Mouse (Mus musculus) liver, postnatal 0 days (tissue): ENCODE measurements around the gene Ptpn22. TPM values are rescaled to one million over a fixed set of nuclear protein-coding genes. Genes with fewer than 3 reads are reported as not detected.
A peak's percentile ranks its signal among the peaks of the same experiment; 100 is the strongest.
"Not testable (repeated sequence)": the region's sequence is repeated elsewhere in the genome, so short reads cannot be mapped to it uniquely, and the experiment has no call there.

Experiments used
- ATAC-seq: fragments of 200-750 bp; cut with Nextera tagmentation; 2 replicates; pipeline ENCODE4 v1.8.0; 2017; ENCODE audit warnings: mild to moderate bottlenecking, moderate library complexity
- DNase-seq: peaks from one replicate; pipeline ENCODE4 v3.0.0-alpha.2; 2016
- H3K27ac ChIP-seq: fragments of 300-500 bp; sonication (generic); 2 replicates; pipeline ENCODE4 v1.5.1; 2014; ENCODE audit warnings: antibody characterized with exemption, moderate library complexity, mild to moderate bottlenecking, low read depth
- H3K27me3 ChIP-seq: fragments of 300-500 bp; sonication (generic); 2 replicates; pipeline ENCODE4 v1.6.1; 2014; ENCODE audit warnings: low read length, control low read depth, mixed read lengths; ENCODE audit not compliant: insufficient read depth
- H3K36me3 ChIP-seq: fragments of 300-500 bp; sonication (generic); replicated peaks from 2 replicates; pipeline ENCODE4 v1.6.1; 2014; ENCODE audit warnings: mild to moderate bottlenecking, control low read depth, low read length, moderate library complexity, mixed read lengths; ENCODE audit not compliant: insufficient read depth
- H3K4me1 ChIP-seq: fragments of 300-500 bp; sonication (generic); 2 replicates; pipeline ENCODE4 v1.6.1; 2014; ENCODE audit warnings: antibody characterized with exemption, mild to moderate bottlenecking, control low read depth; ENCODE audit not compliant: insufficient read depth
- H3K4me2 ChIP-seq: fragments of 300-500 bp; sonication (generic); 2 replicates; pipeline ENCODE4 v1.6.1; 2014; ENCODE audit warnings: low read depth, mild to moderate bottlenecking, low read length, moderate library complexity, mixed read lengths
- H3K4me3 ChIP-seq: fragments of 300-500 bp; sonication (generic); 2 replicates; pipeline ENCODE4 v1.5.1; 2014; ENCODE audit warnings: low read depth, low read length
- H3K9ac ChIP-seq: fragments of 300-500 bp; sonication (generic); replicated peaks from 2 replicates; pipeline ENCODE4 v1.6.1; 2014; ENCODE audit warnings: mild to moderate bottlenecking, moderate library complexity
- H3K9me3 ChIP-seq: fragments of 300-500 bp; sonication (generic); 2 replicates; pipeline ENCODE4 v1.6.1; 2016; ENCODE audit warnings: mild to moderate bottlenecking, control low read depth, low read length, mixed read lengths
- CTCF ChIP-seq: sonication (generic); IDR thresholded peaks from 2 replicates; pipeline ENCODE4 v1.5.1; 2016; ENCODE audit warnings: antibody characterized with exemption, low read depth
- EP300 ChIP-seq: IDR thresholded peaks from 2 replicates; pipeline ENCODE4 v1.6.1; 2016; ENCODE audit warnings: antibody characterized with exemption, low read depth, mild to moderate bottlenecking
- WGBS: fragments of 180-500 bp; shearing (Covaris S2); extraction: QIAGEN DNeasy Blood & Tissue Kit; methylation state at CpG from one replicate; pipeline ENCODE4 v1.1.7; 2014; ENCODE audit not compliant: insufficient replicate concordance; 5-methylcytosine and 5-hydroxymethylcytosine counted together
- polyA plus RNA-seq: library from polyadenylated mRNA; unstranded; fragments of >200 nt; fragmentation: Nextera tagmentation; extraction: Ambion mirVana; gene quantifications from 2 replicates; pipeline ENCODE4 v1.2.1, GENCODE M21; 2015

Gene Ptpn22
- polyA plus RNA-seq, result 3.0 and 3.6 TPM in 2 replicates

DNA sequence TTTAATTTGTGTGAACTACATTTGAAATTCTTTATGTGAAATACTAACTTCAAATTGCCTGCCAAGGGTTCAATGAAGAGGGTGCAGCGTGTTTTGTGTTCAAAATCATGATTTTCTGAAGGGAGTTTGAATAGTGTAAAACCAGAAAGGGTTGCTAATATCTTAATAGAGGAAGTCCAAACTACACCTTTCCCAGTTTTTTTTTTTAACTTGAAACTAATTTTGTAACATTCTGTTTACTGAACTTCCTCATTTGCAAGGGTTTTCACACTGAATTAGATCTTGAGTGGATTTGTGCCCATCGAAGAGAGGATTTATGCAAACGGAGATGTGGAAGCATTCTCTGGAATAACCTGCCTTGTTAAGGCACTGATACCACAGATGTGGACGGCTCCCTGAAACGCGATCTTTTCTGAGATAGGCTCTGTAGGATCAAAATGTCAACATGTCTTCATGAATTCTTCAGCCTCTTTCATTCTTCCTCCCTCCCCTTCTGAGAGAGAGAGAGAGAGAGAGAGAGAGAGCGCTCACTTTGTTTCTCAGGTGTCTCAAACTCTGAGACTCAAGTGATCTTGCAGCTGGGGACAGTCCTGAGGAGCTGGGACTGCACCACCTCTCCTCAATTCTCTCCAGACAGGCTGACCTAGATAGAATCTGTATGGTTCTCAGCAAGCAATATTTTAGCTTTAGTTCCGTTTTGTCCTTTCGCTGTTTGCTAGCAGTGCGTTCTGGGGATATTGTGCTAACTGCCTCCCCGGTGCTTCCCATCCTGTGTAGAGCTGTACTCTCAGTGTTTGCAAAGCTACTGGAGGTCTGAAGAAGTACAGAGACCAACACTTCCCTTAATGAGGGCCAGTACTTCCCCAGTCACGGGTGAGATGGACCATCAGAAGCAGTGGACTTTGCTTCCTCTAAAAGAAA lies at the start of gene Ptpn22:
TSS of gene Ptpn22 (plus strand) at position 915 of the 921 bp plus-strand sequence.
- H3K9ac ChIP-seq, result peak within 1 kb of the TSS; percentile 1; the same call in 1 of the 2 replicates
- H3K4me1 ChIP-seq, result no peaks in the 10 kb centered on the region
- peak; percentile 26 for DNase-seq
- H3K9me3 ChIP-seq, result no peaks in the 10 kb centered on the region
- no peaks in the 10 kb centered on the region for H3K36me3 ChIP-seq
- TF ChIP-seq EP300 (no peak), CTCF (no peak)
- 28% methylated on average over 12 of the region's 12 CpGs for WGBS
- H3K27me3 ChIP-seq, result no peaks in the 10 kb centered on the region
- peak within 1 kb of the TSS; percentile 25 for H3K4me3 ChIP-seq
- H3K4me2 ChIP-seq, result peak within 1 kb of the TSS; percentile 58
- ATAC-seq, result peak; percentile 78
- peak within 1 kb of the TSS; percentile 91 for H3K27ac ChIP-seq

GRCm38 (mm10) chr3:103809799-103810150 lies 49.8 kb upstream of the Ptpn22 start:
- Histone ChIP-seq H3K27me3 (no peaks in the 10 kb centered on the region), H3K36me3 (peaks cover 43% of the 10 kb centered on the region), H3K4me2 (peak overlapping the region; percentile 82), H3K27ac (peak overlapping the region; percentile 98), H3K4me1 (peaks cover 30% of the 10 kb centered on the region), H3K9ac (peak overlapping the region; percentile 91), H3K4me3 (peak overlapping the region; percentile 79), H3K9me3 (no peaks in the 10 kb centered on the region)
- DNase-seq, result no peak
- no peak for TF ChIP-seq EP300
- no peak for TF ChIP-seq CTCF
- peak; percentile 40 for ATAC-seq
- WGBS, result 2% methylated on average over 14 of the region's 14 CpGs

- Histone ChIP-seq H3K27me3 (no peaks in the 10 kb centered on the region), H3K9me3 (no peaks in the 10 kb centered on the region), H3K4me3 (peak overlapping the region; percentile 79), H3K4me1 (peaks cover 28% of the 10 kb centered on the region), H3K36me3 (peaks cover 48% of the 10 kb centered on the region), H3K9ac (peak overlapping the region; percentile 91; the same call in 1 of the 2 replicates), H3K27ac (peak overlapping the region; percentile 98; the same call in 1 of the 2 replicates), H3K4me2 (peak overlapping the region; percentile 82)
- WGBS, result 71% methylated on average over 6 of the region's 6 CpGs
- no peak for ATAC-seq
- TF ChIP-seq CTCF, result no peak
- TF ChIP-seq EP300, result no peak
- DNase-seq, result no peak
These were observed 48.6 kb upstream of the Ptpn22 start for GRCm38 (mm10) chr3:103810967-103811366.

DNA sequence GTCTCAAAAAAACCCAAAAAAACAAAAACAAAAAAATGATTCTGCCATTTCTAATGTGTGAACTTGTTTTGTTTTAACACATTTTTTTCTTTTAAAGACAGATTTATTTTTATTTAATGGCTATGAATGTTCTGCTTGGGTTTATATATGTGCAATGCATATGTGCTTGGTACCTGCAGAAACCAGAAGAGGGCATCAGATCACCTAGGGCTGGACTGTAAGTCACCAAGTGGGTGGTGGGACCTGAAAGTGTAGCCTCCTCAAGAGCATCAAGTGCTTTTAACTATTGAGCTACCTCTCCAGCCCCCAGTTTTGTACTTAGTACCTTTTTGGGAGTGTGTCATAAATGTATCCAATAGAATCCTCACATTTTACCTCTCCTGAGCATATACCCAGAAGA lies 32.0 kb upstream of the Ptpn22 start:
- peak; percentile 43 for TF ChIP-seq CTCF
- no peak for TF ChIP-seq EP300
- Histone ChIP-seq H3K27ac (no peak overlapping the region), H3K4me2 (no peak overlapping the region), H3K27me3 (no peaks in the 10 kb centered on the region), H3K4me3 (no peak overlapping the region), H3K9ac (no peak overlapping the region), H3K36me3 (peaks cover 10% of the 10 kb centered on the region), H3K4me1 (peaks cover 7% of the 10 kb centered on the region), H3K9me3 (no peaks in the 10 kb centered on the region)
- no peak for ATAC-seq
- no peak for DNase-seq

- Histone ChIP-seq H3K36me3 (no peaks in the 10 kb centered on the region; the same call in 1 of the 2 replicates), H3K9me3 (no peaks in the 10 kb centered on the region), H3K27ac (no peak overlapping the region), H3K4me1 (peaks cover 11% of the 10 kb centered on the region), H3K27me3 (no peaks in the 10 kb centered on the region), H3K4me3 (no peak overlapping the region), H3K4me2 (no peak overlapping the region), H3K9ac (no peak overlapping the region)
- DNase-seq, result no peak
- TF ChIP-seq EP300 (no peak), CTCF (no peak)
- ATAC-seq, result no peak
- 80% methylated on average over 3 of the region's 3 CpGs for WGBS
These were observed 30.6 kb upstream of the Ptpn22 start for GRCm38 (mm10) chr3:103829036-103829435.

GRCm38 (mm10) chr3:103830681-103831080 lies 28.9 kb upstream of the Ptpn22 start:
- DNase-seq, H3K9me3 ChIP-seq: not testable (repeated sequence)

More at GRCm38 (mm10) chr3:103830681-103831080, 28.9 kb upstream of the Ptpn22 start:
- WGBS, result 67% methylated on average over 1 of the region's 1 CpGs
- not testable (repeated sequence) for H3K9ac ChIP-seq, H3K4me3 ChIP-seq, H3K36me3 ChIP-seq, H3K4me2 ChIP-seq, ATAC-seq, H3K27me3 ChIP-seq, H3K27ac ChIP-seq
- peaks cover 11% of the 10 kb centered on the region for H3K4me1 ChIP-seq
